Mouse (Mus musculus): ENCODE data around the gene Astn2.

- TF ChIP-seq CTCF (IDR thresholded peaks at IDR 0.05) (no peak), POLR2A (IDR thresholded peaks at IDR 0.05; ENCODE audit: insufficient read depth, low read depth, low read length) (no peak), EP300 (IDR thresholded peaks at IDR 0.05; ENCODE audit: insufficient read depth, low read depth, low read length) (no peak)
These were observed 639.1 kb downstream of the Astn2 start for GRCm38 (mm10) chr4:65765312-65765711.

All from heart, adult 2 months (tissue).